Mouse (Mus musculus) gonadal fat pad, adult 2 months (tissue): ENCODE results near the gene Gata5. TPM values are rescaled to one million over a fixed set of nuclear protein-coding genes. Genes with fewer than 3 reads are reported as not detected.

Experiments
- DNase-seq: peaks from one replicate; pipeline ENCODE4 v3.0.0-alpha.2; 2012; ENCODE audit warnings: low read depth
- polyA plus RNA-seq: library from polyadenylated mRNA; depleted of rRNA; stranded (reverse); fragments of >200 nt; gene quantifications from 2 replicates; pipeline ENCODE4 v1.2.3, GENCODE M21; 2012; rRNA removed

Gata5 gene
- 0.57 and 0.70 TPM in 2 replicates for polyA plus RNA-seq

GRCm38 (mm10) chr2:180334551-180334986 lies at the start of gene Gata5:
Gene Gata5 (minus strand): TSS chr2:180334699.
- no peak for DNase-seq

- DNase-seq = no peak
Observed at GRCm38 (mm10) chr2:180376730-180377129, 42.2 kb upstream of the Gata5 start.

GRCm38 (mm10) chr2:180373256-180373655 lies 38.8 kb upstream of the Gata5 start:
- no peak for DNase-seq

- DNase-seq = no peak
Observed at GRCm38 (mm10) chr2:180368359-180368758, 33.9 kb upstream of the Gata5 start.

- DNase-seq = no peak
Observed at GRCm38 (mm10) chr2:180367350-180367749, 32.9 kb upstream of the Gata5 start.

GRCm38 (mm10) chr2:180363434-180363720 lies 28.9 kb upstream of the Gata5 start:
- DNase-seq = no peak

- no peak for DNase-seq
Observed at GRCm38 (mm10) chr2:180362585-180363433, 28.3 kb upstream of the Gata5 start.

GRCm38 (mm10) chr2:180359062-180359461 lies 24.6 kb upstream of the Gata5 start:
- no peak for DNase-seq

- no peak for DNase-seq
Observed at GRCm38 (mm10) chr2:180353338-180353737, 18.8 kb upstream of the Gata5 start.

GRCm38 (mm10) chr2:180350700-180351099 lies 16.2 kb upstream of the Gata5 start:
- no peak for DNase-seq

GRCm38 (mm10) chr2:180346820-180347497 lies 12.5 kb upstream of the Gata5 start:
- DNase-seq = no peak

GRCm38 (mm10) chr2:180343092-180343491 lies 8.6 kb upstream of the Gata5 start:
- no peak for DNase-seq

- DNase-seq = no peak
Observed at GRCm38 (mm10) chr2:180342189-180342588, 7.7 kb upstream of the Gata5 start.

- no peak for DNase-seq
Observed at GRCm38 (mm10) chr2:180341229-180341628, 6.7 kb upstream of the Gata5 start.

- no peak for DNase-seq
Observed at GRCm38 (mm10) chr2:180339886-180340285, 5.4 kb upstream of the Gata5 start.

GRCm38 (mm10) chr2:180333778-180334550 lies 535 bp downstream of the Gata5 start:
- DNase-seq = no peak

- no peak for DNase-seq
Observed at GRCm38 (mm10) chr2:180329466-180329865, 5.0 kb downstream of the Gata5 start.

- DNase-seq = no peak
Observed at GRCm38 (mm10) chr2:180322674-180323355, 11.7 kb downstream of the Gata5 start.

GRCm38 (mm10) chr2:180320216-180320615 lies 14.3 kb downstream of the Gata5 start:
- DNase-seq = no peak

GRCm38 (mm10) chr2:180317591-180317990 lies 16.9 kb downstream of the Gata5 start:
- no peak for DNase-seq

- DNase-seq = no peak
Observed at GRCm38 (mm10) chr2:180314292-180314691, 20.2 kb downstream of the Gata5 start.

- no peak for DNase-seq
Observed at GRCm38 (mm10) chr2:180311147-180311546, 23.4 kb downstream of the Gata5 start.
